Comparison of ENCODE assay signal across 19 mouse cellular contexts in the genomic region with DNA sequence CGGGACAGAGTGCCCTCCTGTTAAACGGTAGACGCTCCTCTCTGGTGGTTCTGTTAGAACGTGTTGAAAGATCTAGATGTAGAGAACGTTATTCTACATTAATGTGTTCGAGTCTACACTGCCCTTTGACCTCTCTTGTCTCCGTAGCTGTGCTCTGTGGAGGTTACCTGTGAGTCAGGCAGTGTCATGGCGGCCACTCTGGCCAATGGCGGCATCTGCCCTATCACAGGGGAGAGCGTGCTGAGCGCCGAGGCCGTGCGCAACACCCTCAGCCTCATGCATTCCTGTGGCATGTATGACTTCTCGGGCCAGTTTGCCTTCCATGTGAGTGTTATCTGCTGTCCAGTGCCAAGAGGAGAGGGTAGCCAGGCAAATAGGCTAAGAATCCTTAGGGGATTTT. TPM values are rescaled to one million over a fixed set of nuclear protein-coding genes. Genes with fewer than 3 reads are reported as not detected.
"Had no signal": no experiment of that assay in that cellular context is flagged by ENCODE, and none has a peak within 500 bp of the region (broad histone marks: within the 10 kb centered on the region; RNA-seq: fewer than 3 reads in every experiment).

No protein-coding gene starts in this region.

- H3K4me2 ChIP-seq: limb, embryonic 12.5 days; lung, embryonic 15.5 days; midbrain, embryonic 11.5 days; midbrain, embryonic 15.5 days; neural tube, embryonic 12.5 days had no signal

- H3K36me3 ChIP-seq: lung, embryonic 15.5 days; midbrain, embryonic 15.5 days; neural tube, embryonic 12.5 days had no signal

- H3K4me1 ChIP-seq: limb, embryonic 12.5 days; lung, embryonic 15.5 days; midbrain, embryonic 15.5 days; neural tube, embryonic 12.5 days had no signal

- H3K9ac ChIP-seq: limb, embryonic 12.5 days; lung, embryonic 15.5 days; midbrain, embryonic 15.5 days; neural tube, embryonic 12.5 days had no signal

- H3K4me3 ChIP-seq: left cerebral cortex, adult 2 months; limb, embryonic 12.5 days; lung, embryonic 15.5 days; midbrain, embryonic 15.5 days; neural tube, embryonic 12.5 days had no signal

- H3K9me3 ChIP-seq: limb, embryonic 12.5 days; lung, embryonic 15.5 days; midbrain, embryonic 15.5 days; neural tube, embryonic 12.5 days had no signal

- H3K27ac ChIP-seq: left cerebral cortex, adult 2 months; limb, embryonic 12.5 days; lung, embryonic 15.5 days; midbrain, embryonic 15.5 days; neural tube, embryonic 12.5 days had no signal

- DNase-seq: kidney, adult 8-10 months; kidney, postnatal 25 days; lung, postnatal 36 days; retina, postnatal 1 day; right cerebral cortex, postnatal 4 days; spleen, adult 18-20 months; thymus, adult 2 months; thymus, postnatal 25 days had no signal

- H3K27me3 ChIP-seq: limb, embryonic 12.5 days; lung, embryonic 15.5 days; midbrain, embryonic 15.5 days; neural tube, embryonic 12.5 days had no signal

- ATAC-seq: intestine, embryonic 16.5 days; midbrain, embryonic 15.5 days had no signal

RNA-seq across cellular contexts. Expression of gene Mip, which starts 20.7 kb away (rescaled TPM):
- polyA plus RNA-seq: kidney, embryonic 16.5 days; lung, embryonic 15.5 days; midbrain, embryonic 11.5 days; neural tube, embryonic 12.5 days; stomach, embryonic 14.5 days; testis, adult 2 months; urinary bladder, adult 2 months had no signal
